Mouse (Mus musculus) retina, embryonic 14.5 days (tissue): Measurements from ENCODE around the gene Bsx.

ENCODE experiments used
- DNase-seq: peaks from one replicate; pipeline ENCODE4 v3.0.0-alpha.2; 2015; ENCODE audit warnings: low spot score

The Bsx gene

GRCm38 (mm10) chr9:40873556-40874470 lies at the start of gene Bsx:
Gene Bsx (plus strand): TSS chr9:40874127.
- peak; percentile 77 for DNase-seq

- no peak for DNase-seq
Observed at GRCm38 (mm10) chr9:40825601-40826000, 48.3 kb upstream of the Bsx start.

- DNase-seq: no peak
Observed at GRCm38 (mm10) chr9:40827366-40827765, 46.6 kb upstream of the Bsx start.

GRCm38 (mm10) chr9:40834569-40834968 lies 39.4 kb upstream of the Bsx start:
- peak; percentile 90 for DNase-seq

GRCm38 (mm10) chr9:40836681-40837080 lies 37.2 kb upstream of the Bsx start:
- DNase-seq: no peak

- no peak for DNase-seq
Observed at GRCm38 (mm10) chr9:40839662-40840061, 34.3 kb upstream of the Bsx start.

GRCm38 (mm10) chr9:40851515-40851914 lies 22.4 kb upstream of the Bsx start:
- no peak for DNase-seq

GRCm38 (mm10) chr9:40858461-40859160 lies 15.3 kb upstream of the Bsx start:
- peak; percentile 49 for DNase-seq

- peak; percentile 72 for DNase-seq
Observed at GRCm38 (mm10) chr9:40859196-40859595, 14.7 kb upstream of the Bsx start.

GRCm38 (mm10) chr9:40870331-40870730 lies 3.6 kb upstream of the Bsx start:
- DNase-seq: no peak

GRCm38 (mm10) chr9:40871369-40872155 lies 2.4 kb upstream of the Bsx start:
- no peak for DNase-seq

- DNase-seq: no peak
Observed at GRCm38 (mm10) chr9:40872156-40872478, 1.8 kb upstream of the Bsx start.

GRCm38 (mm10) chr9:40874961-40875360 lies 1.0 kb downstream of the Bsx start:
- DNase-seq: no peak

- DNase-seq: no peak
Observed at GRCm38 (mm10) chr9:40875431-40875830, 1.5 kb downstream of the Bsx start.

GRCm38 (mm10) chr9:40876164-40876563 lies 2.2 kb downstream of the Bsx start:
- no peak for DNase-seq

GRCm38 (mm10) chr9:40876693-40877092 lies 2.8 kb downstream of the Bsx start:
- no peak for DNase-seq

GRCm38 (mm10) chr9:40877146-40877880 lies 3.4 kb downstream of the Bsx start:
- peak; percentile 39 for DNase-seq

GRCm38 (mm10) chr9:40877881-40878235 lies 3.9 kb downstream of the Bsx start:
- DNase-seq: peak; percentile 30

- no peak for DNase-seq
Observed at GRCm38 (mm10) chr9:40878291-40878945, 4.5 kb downstream of the Bsx start.

GRCm38 (mm10) chr9:40878998-40879397 lies 5.1 kb downstream of the Bsx start:
- no peak for DNase-seq

- no peak for DNase-seq
Observed at GRCm38 (mm10) chr9:40885669-40886068, 11.7 kb downstream of the Bsx start.
